Mouse (Mus musculus) forebrain, postnatal 0 days (tissue): ENCODE results near the gene Gtpbp2. TPM values are rescaled to one million over a fixed set of nuclear protein-coding genes. Genes with fewer than 3 reads are reported as not detected.
A peak's percentile ranks its signal among the peaks of the same experiment; 100 is the strongest.

ENCODE experiments used
- ATAC-seq: fragments of 200-750 bp; cut with Nextera tagmentation; 2 replicates; pipeline ENCODE4 v1.8.0; 2017; ENCODE audit warnings: mild to moderate bottlenecking, moderate library complexity
- DNase-seq: peaks from one replicate; pipeline ENCODE4 v3.0.0-alpha.2; 2015
- H3K27ac ChIP-seq: fragments of 300-500 bp; sonication (generic); 2 replicates; pipeline ENCODE4 v1.5.1; 2014; ENCODE audit warnings: low read depth, mild to moderate bottlenecking, antibody characterized with exemption, low read length, moderate library complexity, mixed read lengths
- H3K27me3 ChIP-seq: fragments of 300-500 bp; sonication (generic); 2 replicates; pipeline ENCODE4 v1.6.1; 2014; ENCODE audit warnings: mild to moderate bottlenecking, low read length, mixed read lengths; ENCODE audit not compliant: insufficient read depth
- H3K36me3 ChIP-seq: fragments of 300-500 bp; sonication (generic); 2 replicates; pipeline ENCODE4 v1.6.1; 2014; ENCODE audit warnings: mild to moderate bottlenecking, moderate library complexity; ENCODE audit not compliant: insufficient read depth
- H3K4me1 ChIP-seq: fragments of 300-500 bp; sonication (generic); 2 replicates; pipeline ENCODE4 v1.6.1; 2014; ENCODE audit warnings: antibody characterized with exemption; ENCODE audit not compliant: insufficient read depth
- H3K4me2 ChIP-seq: fragments of 300-500 bp; sonication (generic); 2 replicates; pipeline ENCODE4 v1.6.1; 2014; ENCODE audit warnings: low read depth, mild to moderate bottlenecking, moderate library complexity
- H3K4me3 ChIP-seq: fragments of 300-500 bp; sonication (generic); 2 replicates; pipeline ENCODE4 v1.5.1; 2014; ENCODE audit warnings: low read depth, low read length, mixed read lengths
- H3K9ac ChIP-seq: fragments of 300-500 bp; sonication (generic); 2 replicates; pipeline ENCODE4 v1.6.1; 2014; ENCODE audit warnings: mild to moderate bottlenecking
- H3K9me3 ChIP-seq: fragments of 300-500 bp; sonication (generic); 2 replicates; pipeline ENCODE4 v1.6.1; 2016; ENCODE audit warnings: low read length
- CTCF ChIP-seq: sonication (generic); IDR thresholded peaks from 2 replicates; pipeline ENCODE4 v1.5.1; 2016; ENCODE audit warnings: antibody characterized with exemption, control low read depth, low read depth
- WGBS: fragments of 180-500 bp; shearing (Covaris S2); extraction: QIAGEN DNeasy Blood & Tissue Kit; methylation state at CpG from one replicate; pipeline ENCODE4 v1.1.7; 2014; 5-methylcytosine and 5-hydroxymethylcytosine counted together
- polyA plus RNA-seq: library from polyadenylated mRNA; unstranded; fragments of >200 nt; fragmentation: Nextera tagmentation; extraction: Ambion mirVana; gene quantifications from 2 replicates; pipeline ENCODE4 v1.2.1, GENCODE M21; 2015
- total RNA-seq: library from RNA; depleted of rRNA; stranded (reverse); fragments of >200 nt; gene quantifications from 2 replicates; pipeline ENCODE4 v1.2.3, GENCODE M21; 2014

Gtpbp2 gene
- total and polyA plus RNA-seq, 2 experiments from 2014 or later: 19.8 to 79.0 TPM

DNA sequence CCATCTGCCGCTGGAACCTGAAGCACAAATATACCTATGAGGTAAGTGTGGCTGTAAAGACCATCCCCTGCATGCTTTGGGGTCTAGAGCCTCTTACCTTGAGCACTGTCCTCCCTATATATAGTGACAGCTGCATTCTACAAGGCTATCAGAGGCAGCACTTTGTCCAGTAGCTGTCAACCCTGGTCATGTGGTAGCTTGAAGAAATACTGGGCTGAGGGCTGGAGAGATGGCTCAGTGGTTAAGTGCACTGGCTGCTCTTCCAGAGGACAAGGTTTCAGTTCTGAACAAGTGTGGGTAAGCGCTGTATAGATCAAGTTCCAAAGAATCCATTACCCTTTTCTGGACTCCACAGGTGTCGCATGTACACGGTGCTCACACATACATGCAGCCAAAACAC lies 38.0 kb upstream of the Gtpbp2 start:
- Histone ChIP-seq H3K9ac (no peak overlapping the region), H3K4me3 (no peak overlapping the region), H3K9me3 (no peaks in the 10 kb centered on the region), H3K27me3 (no peaks in the 10 kb centered on the region), H3K4me2 (no peak overlapping the region), H3K27ac (no peak overlapping the region), H3K36me3 (peaks cover 82% of the 10 kb centered on the region), H3K4me1 (no peaks in the 10 kb centered on the region)
- TF ChIP-seq CTCF: no peak
- DNase-seq: no peak
- WGBS: 98% methylated on average over 4 of the region's 4 CpGs
- no peak for ATAC-seq

DNA sequence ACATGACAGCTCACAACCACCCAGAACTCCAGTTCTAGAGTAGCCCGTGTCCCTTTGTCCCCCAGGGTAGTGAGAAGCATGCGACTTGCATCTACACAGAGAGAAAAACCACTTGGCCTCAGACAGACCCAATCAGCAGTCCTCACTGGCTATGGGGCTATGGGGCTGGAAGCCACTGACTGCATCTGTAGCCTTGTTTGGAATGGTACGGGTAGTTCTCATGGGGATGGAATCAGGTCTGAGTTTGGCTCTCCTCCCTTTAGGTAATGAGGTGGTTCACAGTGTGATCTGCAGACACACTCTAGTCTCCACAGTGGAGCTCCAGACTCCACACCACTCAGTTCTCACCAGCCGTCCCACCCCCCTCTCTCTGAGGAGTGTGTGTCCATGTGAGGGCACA lies 37.5 kb upstream of the Gtpbp2 start:
- DNase-seq: no peak
- no peaks in the 10 kb centered on the region for H3K4me1 ChIP-seq
- no peak for TF ChIP-seq CTCF
- WGBS: 90% methylated on average over 4 of the region's 4 CpGs
- ATAC-seq: no peak
- H3K36me3 ChIP-seq: peaks cover 82% of the 10 kb centered on the region
- H3K9ac ChIP-seq: no peak overlapping the region
- H3K4me2 ChIP-seq: no peak overlapping the region
- no peaks in the 10 kb centered on the region for H3K9me3 ChIP-seq
- no peak overlapping the region for H3K27ac ChIP-seq
- H3K27me3 ChIP-seq: no peaks in the 10 kb centered on the region
- no peak overlapping the region for H3K4me3 ChIP-seq

- DNase-seq: no peak
- Histone ChIP-seq H3K4me1 (no peaks in the 10 kb centered on the region), H3K4me3 (no peak overlapping the region), H3K4me2 (no peak overlapping the region), H3K9me3 (no peaks in the 10 kb centered on the region), H3K27me3 (no peaks in the 10 kb centered on the region), H3K36me3 (peaks cover 82% of the 10 kb centered on the region), H3K27ac (no peak overlapping the region), H3K9ac (no peak overlapping the region)
- TF ChIP-seq CTCF: no peak
- WGBS: 92% methylated on average over 12 of the region's 12 CpGs
- no peak for ATAC-seq
Measured at GRCm38 (mm10) chr17:46123953-46124700, 36.7 kb upstream of the Gtpbp2 start.

DNA sequence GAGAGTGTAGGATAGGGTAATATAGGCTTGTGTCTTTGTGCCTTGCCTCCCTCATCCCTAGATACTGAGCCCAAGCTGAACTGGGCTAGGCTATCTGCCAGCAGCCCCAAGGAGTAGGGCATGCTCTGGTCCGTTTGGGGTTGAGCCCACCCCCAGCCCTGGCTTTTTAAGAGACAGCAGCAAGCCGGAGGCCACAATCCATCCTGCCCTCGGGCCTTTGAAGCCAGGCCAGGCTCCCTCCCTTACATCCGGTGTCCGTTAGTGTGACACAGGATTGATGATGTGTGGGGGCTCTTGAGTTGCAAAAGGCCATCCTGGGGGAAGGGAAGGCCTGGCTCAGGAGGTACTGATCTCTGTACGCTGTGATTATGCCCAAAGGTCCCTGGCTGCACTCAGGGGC lies 34.2 kb upstream of the Gtpbp2 start:
- Histone ChIP-seq H3K4me1 (no peaks in the 10 kb centered on the region), H3K27me3 (no peaks in the 10 kb centered on the region), H3K4me3 (no peak overlapping the region), H3K4me2 (no peak overlapping the region), H3K9ac (no peak overlapping the region), H3K9me3 (no peaks in the 10 kb centered on the region), H3K36me3 (peaks cover 78% of the 10 kb centered on the region), H3K27ac (no peak overlapping the region)
- no peak for TF ChIP-seq CTCF
- WGBS: 87% methylated on average over 6 of the region's 6 CpGs
- DNase-seq (no peak), ATAC-seq (no peak)

- TF ChIP-seq CTCF: no peak
- Histone ChIP-seq H3K36me3 (peaks cover 69% of the 10 kb centered on the region), H3K4me3 (no peak overlapping the region), H3K4me1 (no peaks in the 10 kb centered on the region), H3K9ac (no peak overlapping the region), H3K27me3 (no peaks in the 10 kb centered on the region), H3K27ac (no peak overlapping the region), H3K4me2 (no peak overlapping the region), H3K9me3 (no peaks in the 10 kb centered on the region)
- ATAC-seq (no peak), DNase-seq (no peak)
- 84% methylated on average over 6 of the region's 6 CpGs for WGBS
Measured at GRCm38 (mm10) chr17:46127814-46128493, 32.9 kb upstream of the Gtpbp2 start.

- Histone ChIP-seq H3K4me2 (no peak overlapping the region), H3K9me3 (no peaks in the 10 kb centered on the region), H3K27ac (no peak overlapping the region), H3K27me3 (no peaks in the 10 kb centered on the region), H3K4me1 (no peaks in the 10 kb centered on the region), H3K9ac (no peak overlapping the region), H3K4me3 (no peak overlapping the region), H3K36me3 (peaks cover 53% of the 10 kb centered on the region)
- no peak for TF ChIP-seq CTCF
- peak; percentile 34; the same call in 1 of the 2 replicates for ATAC-seq
- no peak for DNase-seq
- 73% methylated on average over 13 of the region's 13 CpGs for WGBS
Measured at GRCm38 (mm10) chr17:46129741-46130498, 30.9 kb upstream of the Gtpbp2 start.
